Mouse (Mus musculus) lung, adult 10 weeks (tissue): ENCODE results near the gene Tmem245. TPM values are rescaled to one million over a fixed set of nuclear protein-coding genes. Genes with fewer than 3 reads are reported as not detected.

ENCODE experiments used
- polyA plus RNA-seq: library from polyadenylated mRNA; stranded (reverse); fragments of 350-450 nt; fragmentation: Illumina TruSeq; extraction: RNeasy Lipid Tissue Mini Kit (QIAGEN cat#74804); gene quantifications from one replicate; pipeline ENCODE4 v1.2.3, GENCODE M21; 2014; ENCODE audit warnings: low read depth, low replicate concordance; ENCODE audit not compliant: insufficient read depth

The Tmem245 gene
- 5.2 TPM for polyA plus RNA-seq

DNA sequence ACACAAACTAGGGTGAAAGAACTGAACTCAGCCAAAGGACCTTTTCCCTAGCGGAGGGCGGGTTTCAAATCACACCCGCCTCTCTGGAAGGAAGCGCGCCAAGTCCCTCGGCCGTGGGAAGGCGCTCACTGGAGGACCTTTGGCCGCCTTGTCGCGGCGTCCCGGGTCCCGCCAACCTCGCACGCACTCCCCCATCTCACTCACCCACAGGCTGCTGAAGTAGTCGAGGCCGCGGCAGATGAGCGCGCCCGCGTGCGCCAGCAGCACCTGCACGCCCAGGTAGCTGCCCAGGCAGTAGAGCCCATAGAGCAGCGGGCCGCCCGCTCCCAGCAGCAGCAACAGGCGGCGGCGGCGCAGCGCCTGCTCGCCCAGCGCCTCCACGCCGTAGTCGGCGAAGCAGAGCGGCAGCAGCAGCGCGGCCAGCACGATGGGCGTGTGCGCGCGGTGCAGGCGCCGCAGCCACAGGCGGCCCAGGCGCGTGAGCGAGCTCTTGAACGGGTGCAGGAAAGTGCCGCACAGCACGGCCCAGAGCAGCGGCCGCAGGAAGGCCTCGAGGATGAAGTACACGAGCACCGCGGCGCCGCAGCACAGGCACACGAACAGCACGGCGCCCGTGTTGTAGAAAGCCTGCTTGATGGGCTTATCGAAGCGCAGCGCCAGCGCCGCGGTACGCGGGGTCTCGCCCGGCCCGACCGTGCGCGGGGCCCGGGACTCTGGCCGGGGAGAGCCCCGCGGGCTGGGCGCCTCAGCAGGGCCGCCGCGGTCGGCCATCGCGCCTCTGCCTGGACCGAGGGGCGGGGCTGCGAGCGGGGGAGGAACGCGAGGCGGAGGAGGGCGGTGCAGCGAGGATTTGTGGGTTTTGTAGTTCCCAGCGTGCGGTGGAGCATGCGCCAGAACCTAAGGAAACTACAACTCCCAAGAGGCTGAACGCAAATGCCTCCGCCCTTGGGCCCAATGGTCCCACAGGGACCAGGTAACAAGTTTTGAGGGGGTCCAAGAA, at the start of gene Tmem245:
Gene Tmem245, minus strand, starts transcription at position 797 of the 1,000 bp plus-strand sequence.

DNA sequence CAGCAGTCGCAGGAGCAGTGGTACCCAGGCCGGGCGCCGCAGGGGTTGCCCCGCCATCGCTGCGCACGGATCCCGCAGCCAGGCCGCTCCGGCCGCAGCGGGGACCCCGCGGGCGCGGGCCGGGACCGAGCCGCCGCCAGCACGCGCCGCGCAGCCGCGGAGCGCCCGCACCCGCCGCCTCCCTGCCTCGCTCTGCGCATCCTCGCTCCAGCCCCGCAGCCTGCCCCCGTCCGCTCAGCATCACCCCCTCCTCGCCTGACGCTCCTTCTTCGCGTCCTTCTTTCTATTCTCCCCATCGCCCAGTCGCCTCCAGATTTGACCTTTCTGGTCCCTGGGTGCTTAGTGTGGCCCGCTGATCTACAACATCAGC, 43.0 kb upstream of the Tmem245 start, which contains the start of gene Frrs1l:
Gene Frrs1l, minus strand, starts transcription at position 177 of the 370 bp plus-strand sequence.

DNA sequence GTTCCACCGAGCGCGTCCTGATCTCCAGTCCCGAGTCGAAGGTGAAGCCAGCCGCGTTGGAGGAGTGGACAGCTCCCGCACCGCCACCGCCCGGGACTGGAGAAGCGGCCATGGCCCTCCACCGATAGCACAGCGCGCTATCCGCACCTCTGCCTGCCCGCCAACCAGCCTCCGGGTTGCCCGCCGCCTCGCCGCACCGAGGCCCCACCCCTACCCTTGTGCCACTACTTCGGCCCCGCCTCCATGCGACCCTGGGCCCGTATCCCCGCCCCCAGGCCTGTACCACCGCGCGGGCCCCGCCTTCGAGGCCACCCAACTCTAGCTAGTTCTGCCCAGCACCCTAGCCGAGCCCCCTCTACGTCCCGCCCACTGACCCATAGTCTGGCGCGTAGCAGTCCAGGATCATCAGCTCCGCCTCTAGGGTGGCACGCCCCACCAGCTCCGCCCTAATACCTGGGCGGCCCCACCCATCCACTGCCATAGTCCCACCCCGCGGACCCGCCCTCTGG, 82.2 kb downstream of the Tmem245 start, which contains the start of gene Ctnnal1:
Gene Ctnnal1, minus strand, starts transcription at position 186 of the 509 bp plus-strand sequence.

Other genes starting within 250 kb of the Tmem245 start
- gene Gm26657, start 207.4 kb downstream of the Tmem245 start, polyA plus RNA-seq = not detected
- not detected for gene Actl7b, start 206.0 kb downstream of the Tmem245 start, polyA plus RNA-seq
- gene Actl7a, start 204.0 kb downstream of the Tmem245 start, polyA plus RNA-seq = not detected
- 14.8 TPM for gene Elp1, start 145.1 kb downstream of the Tmem245 start, polyA plus RNA-seq
- gene Fam206a, start 145.1 kb downstream of the Tmem245 start, polyA plus RNA-seq = 2.8 TPM
- gene Ctnnal1, start 82.2 kb downstream of the Tmem245 start, polyA plus RNA-seq = 7.1 TPM
- not detected for gene Frrs1l, start 43.0 kb upstream of the Tmem245 start, polyA plus RNA-seq
- gene Epb41l4b, start 196.0 kb upstream of the Tmem245 start, polyA plus RNA-seq = 27.0 TPM